ENCODE assay signal across 8 mouse cellular contexts in genomic region chr4:123050681-123051211, GRCm38 (mm10). TPM values are rescaled to one million over a fixed set of nuclear protein-coding genes. Genes with fewer than 3 reads are reported as not detected.
DNase-seq lines count a peak whose midpoint lies in the region; ATAC-seq and TF ChIP-seq lines count a peak whose summit lies in the region.

No protein-coding gene starts in this region.

- no peak for TF ChIP-seq POLR2A in cerebellum, adult 2 months (IDR thresholded peaks at IDR 0.05; ENCODE audit: borderline replicate concordance, insufficient read depth, low read length)

- H3K27ac ChIP-seq in cerebellum, adult 2 months (ENCODE audit: insufficient read depth, low read length): no peak overlapping the region
- peak overlapping the region; percentile 45 for H3K27ac ChIP-seq in hindbrain, postnatal 0 days
- no peak overlapping the region for H3K27ac ChIP-seq in left cerebral cortex, adult 2 months

- ATAC-seq in hindbrain, postnatal 0 days: peak; percentile 90
- ATAC-seq in megakaryocyte progenitor cell, adult 5-6 weeks (replicated peaks; ENCODE audit: poor library complexity): peak; percentile 78

- peaks cover 21% of the 10 kb centered on the region for H3K4me1 ChIP-seq in cerebellum, adult 2 months (ENCODE audit: control insufficient read depth, insufficient read depth, low read length)
- peaks cover 6% of the 10 kb centered on the region for H3K4me1 ChIP-seq in hindbrain, postnatal 0 days (ENCODE audit: insufficient read depth, low read length)

- H3K9ac ChIP-seq in hindbrain, postnatal 0 days (replicated peaks; ENCODE audit: low read length): no peak overlapping the region

- H3K4me3 ChIP-seq in cerebellum, adult 2 months (replicated peaks; ENCODE audit: insufficient read depth, low read depth, low read length): no peak overlapping the region
- H3K4me3 ChIP-seq in hindbrain, postnatal 0 days (ENCODE audit: low read length): no peak overlapping the region
- no peak overlapping the region for H3K4me3 ChIP-seq in left cerebral cortex, adult 2 months

- H3K4me2 ChIP-seq in hindbrain, postnatal 0 days (ENCODE audit: low read depth, low read length): no peak overlapping the region

- no peaks in the 10 kb centered on the region for H3K9me3 ChIP-seq in hindbrain, postnatal 0 days (ENCODE audit: low read length)

- WGBS in cerebellum, adult 2 months: 29% methylated on average over 5 of the region's 5 CpGs
- 29% methylated on average over 5 of the region's 5 CpGs for WGBS in hindbrain, postnatal 0 days

- peaks cover 25% of the 10 kb centered on the region for H3K36me3 ChIP-seq in hindbrain, postnatal 0 days (ENCODE audit: insufficient read depth, low read length)

- no peaks in the 10 kb centered on the region for H3K27me3 ChIP-seq in cerebellum, adult 2 months (ENCODE audit: control insufficient read depth, insufficient read depth, low read length)
- no peaks in the 10 kb centered on the region for H3K27me3 ChIP-seq in hindbrain, postnatal 0 days (ENCODE audit: insufficient read depth, low read length)

- DNase-seq in MN1 (ENCODE audit: low spot score): peak; percentile 92
- peak; percentile 58 to 63 for DNase-seq in cerebellum, adult 2 months
- peak; percentile 50 to 73 for DNase-seq in gastrocnemius, adult 8-10 months (ENCODE audit: low spot score in 2 of 2)
- peak; percentile 93 for DNase-seq in hindbrain, postnatal 0 days (ENCODE audit: low spot score)
- peak; percentile 36 to 47 for DNase-seq in left cerebral cortex, adult 2 months (ENCODE audit: extremely low spot score in 1 of 2, low spot score in 2 of 2)
- peak; percentile 66 for DNase-seq in right cerebral cortex, postnatal 4 days
- DNase-seq in embryo, embryonic 10 days (ENCODE audit: low spot score): no peak

- intact Hi-C loops in left cerebral cortex, adult 2 months (cut with DNase I): loop anchor here (5.0 kb wide), 1 partner anchor 168 kb away; no protein-coding TSS in a partner anchor

- TF ChIP-seq CTCF in cerebellum, adult 2 months (IDR thresholded peaks at IDR 0.05; ENCODE audit: borderline replicate concordance, insufficient read depth, low read depth, low read length): no peak
- TF ChIP-seq CTCF in hindbrain, postnatal 0 days (IDR thresholded peaks at IDR 0.05; ENCODE audit: low read depth): no peak
- no peak for TF ChIP-seq CTCF in left cerebral cortex, adult 2 months (IDR thresholded peaks at IDR 0.05)

RNA-seq across cellular contexts. Expression of gene Trit1, which starts 34.3 kb away (rescaled TPM):
- 10.9 and 11.0 TPM in 2 replicates for polyA plus RNA-seq in cerebellum, adult 2 months (2012; rRNA removed)
- total RNA-seq in gastrocnemius, adult 8-10 months (2022): 1 to 10 TPM; 5.8 to 7.1 (median 6.6) TPM
- 11.1 and 18.5 TPM in 2 replicates for total RNA-seq in hindbrain, postnatal 0 days (2014; rRNA removed)
- polyA plus RNA-seq in hindbrain, postnatal 0 days (2015; fragmentation: Nextera tagmentation; extraction: Ambion mirVana): 17.0 and 18.3 TPM in 2 replicates
- total RNA-seq in left cerebral cortex, adult 2 months (2021): 10 to 100 TPM; 17.9 to 21.8 TPM
- 11.3 and 14.5 TPM in 2 replicates for total RNA-seq in megakaryocyte progenitor cell, adult 5-6 weeks (2015)
- total RNA-seq in megakaryocyte progenitor cell, adult 5-6 weeks (2017): 19.3 and 26.1 TPM in 2 replicates

RNA-seq across cellular contexts. Expression of gene Bmp8b, which starts 54.2 kb away (rescaled TPM):
- 0.10 and 0.24 TPM in 2 replicates for polyA plus RNA-seq in cerebellum, adult 2 months (2012; rRNA removed)
- not detected for total RNA-seq in gastrocnemius, adult 8-10 months (2022)
- total RNA-seq in hindbrain, postnatal 0 days (2014; rRNA removed): 0.42 and 0.47 TPM in 2 replicates
- polyA plus RNA-seq in hindbrain, postnatal 0 days (2015; fragmentation: Nextera tagmentation; extraction: Ambion mirVana): 0.29 and 0.43 TPM in 2 replicates
- total RNA-seq in left cerebral cortex, adult 2 months (2021): under 1 TPM in 1 of 2 experiments, not detected in 1; 0.26 TPM
- not detected in 2 replicates for total RNA-seq in megakaryocyte progenitor cell, adult 5-6 weeks (2015)
- total RNA-seq in megakaryocyte progenitor cell, adult 5-6 weeks (2017): not detected in 2 replicates

RNA-seq across cellular contexts. Expression of gene Mycl, which starts 55.3 kb away (rescaled TPM):
- polyA plus RNA-seq in cerebellum, adult 2 months (2012; rRNA removed): 5.3 and 5.8 TPM in 2 replicates
- total RNA-seq in gastrocnemius, adult 8-10 months (2022): 1 to 10 TPM in 1 of 4 experiments, under 1 TPM in 1, not detected in 2; 0.40 to 1.1 TPM
- 67.5 and 79.4 TPM in 2 replicates for total RNA-seq in hindbrain, postnatal 0 days (2014; rRNA removed)
- 34.3 and 34.8 TPM in 2 replicates for polyA plus RNA-seq in hindbrain, postnatal 0 days (2015; fragmentation: Nextera tagmentation; extraction: Ambion mirVana)
- 10 to 100 TPM; 11.3 to 12.0 TPM for total RNA-seq in left cerebral cortex, adult 2 months (2021)
- 0.12 and 0.54 TPM in 2 replicates for total RNA-seq in megakaryocyte progenitor cell, adult 5-6 weeks (2015)
- 0.54 and 2.0 TPM in 2 replicates for total RNA-seq in megakaryocyte progenitor cell, adult 5-6 weeks (2017)

Comparison
In these comparisons a context has a peak if more than half of its experiments do, and no peak if none do; other contexts are left out.
1. RNA of gene Mycl, which starts 55.3 kb away (total RNA-seq): 67.5 to 79.4 TPM in hindbrain, postnatal 0 days and 11.3 to 12.0 TPM in left cerebral cortex, adult 2 months; 0.12 to 2.0 TPM in megakaryocyte progenitor cell, adult 5-6 weeks and 0.40 to 1.1 TPM in gastrocnemius, adult 8-10 months; every median in the first group is over 4 times any median in the second.